Mouse (Mus musculus) testis, adult 2 months (tissue): ENCODE data around the gene Sept12.

Experiments
- CTCF ChIP-seq: fragments of 200-500 bp; IDR thresholded peaks from 2 replicates; pipeline ENCODE4 v1.5.1; 2012; ENCODE audit warnings: low read depth, mild to moderate bottlenecking, inconsistent platforms, low read length, moderate library complexity; ENCODE audit not compliant: control insufficient read depth, insufficient read depth, insufficient replicate concordance
- POLR2A ChIP-seq: fragments of 200-500 bp; IDR thresholded peaks from 2 replicates; pipeline ENCODE4 v1.6.1; 2012; ENCODE audit warnings: low read depth, mild to moderate bottlenecking, inconsistent platforms, low read length, moderate library complexity; ENCODE audit not compliant: control insufficient read depth

DNA sequence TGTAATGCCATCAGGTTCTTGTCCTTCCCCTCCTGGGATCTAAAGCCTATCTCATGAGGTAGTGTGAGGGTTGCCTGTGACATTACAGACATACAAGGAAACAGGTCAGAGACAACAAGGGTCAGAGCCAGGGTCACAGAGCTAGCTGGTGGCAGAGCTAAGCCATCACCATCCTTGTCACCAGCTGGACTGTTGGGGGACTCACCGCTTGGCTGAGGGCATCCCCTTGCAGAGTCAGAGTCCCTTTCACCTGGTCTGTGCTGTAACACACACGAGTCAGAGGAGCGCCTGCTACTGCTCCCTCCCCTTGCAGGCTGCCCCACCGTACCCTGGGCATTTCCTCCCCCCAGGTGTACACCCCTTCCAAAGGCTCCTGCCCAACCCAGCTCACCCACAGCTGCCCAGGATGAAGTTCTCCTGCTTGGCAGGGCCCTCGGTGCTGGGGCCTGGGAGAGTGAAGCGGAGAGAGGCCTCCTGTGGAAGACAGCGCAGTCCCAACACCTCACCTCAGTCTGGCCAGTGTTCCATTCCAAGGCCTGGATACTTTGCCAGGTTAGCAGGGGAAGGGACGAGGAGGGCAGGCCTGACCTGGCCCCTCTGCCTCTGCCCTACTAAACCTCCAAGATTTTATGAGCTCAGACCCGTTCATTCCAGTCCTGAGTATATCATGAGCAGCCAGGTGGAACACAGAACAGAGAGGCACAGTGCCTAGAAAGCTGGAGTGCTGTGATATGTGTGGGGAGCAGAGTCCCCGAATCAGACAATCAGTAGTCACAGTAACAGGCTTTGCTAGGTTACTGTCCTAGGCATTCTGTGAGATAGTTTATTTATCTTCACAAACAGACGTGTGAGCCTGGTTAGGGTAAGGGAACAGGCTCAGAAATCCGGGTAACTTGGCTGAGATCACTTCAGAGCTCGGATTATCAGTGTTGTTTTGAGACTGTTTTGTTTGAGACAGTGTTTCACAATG lies 14.7 kb upstream of the Sept12 start:
- no peak for TF ChIP-seq CTCF
- TF ChIP-seq POLR2A: no peak
